Mouse (Mus musculus): ENCODE data around the gene Serpina16.

- TF ChIP-seq CTCF (IDR thresholded peaks at IDR 0.05; ENCODE audit: low read depth) (no peak), EP300 (IDR thresholded peaks at IDR 0.05; ENCODE audit: low read depth) (no peak)
Observed at GRCm38 (mm10) chr12:103670344-103670743, 5.6 kb downstream of the Serpina16 start.
